8 mouse cellular contexts compared by ENCODE assay signal in the genomic region with DNA sequence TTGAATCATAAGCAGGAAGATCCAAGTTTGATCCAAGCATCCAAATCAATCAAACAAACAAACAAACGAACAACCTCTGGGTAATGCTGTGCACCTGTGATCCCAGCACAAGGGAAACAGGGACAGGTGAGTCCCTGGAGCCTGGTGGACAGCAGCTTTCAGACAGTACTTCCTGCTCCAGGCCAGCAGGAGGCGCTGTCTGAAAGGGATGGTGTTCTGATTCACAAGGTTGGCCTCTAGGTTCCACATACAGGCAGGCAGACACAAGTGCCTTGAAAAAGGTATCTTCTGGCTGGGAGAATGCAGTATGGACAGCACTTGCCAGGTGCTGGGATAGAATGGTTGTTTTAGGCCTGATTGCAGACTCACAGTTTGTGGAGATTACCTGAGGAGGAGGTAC. TPM values are rescaled to one million over a fixed set of nuclear protein-coding genes. Genes with fewer than 3 reads are reported as not detected.
DNase-seq lines count a peak whose midpoint lies in the region; ATAC-seq and TF ChIP-seq lines count a peak whose summit lies in the region.

No protein-coding gene starts in this region.

- DNase-seq in cerebellum, postnatal 10 days, result peak; percentile 53 to 55
- no peak for DNase-seq in cerebellum, adult 8-10 months
- DNase-seq in ovary, postnatal 10 days (ENCODE audit: low spot score), result peak; percentile 6
- DNase-seq in ovary, adult 18-20 months (ENCODE audit: low spot score), result no peak
- DNase-seq in embryo, embryonic 10.5 days (ENCODE audit: low spot score), result peak; percentile 64
- DNase-seq in kidney, adult 9 months, result peak; percentile 24
- DNase-seq in thymus, adult 2 months, result peak; percentile 57

- 7% methylated on average over 2 of the region's 2 CpGs for WGBS in thymus, adult 2 months

- no peak overlapping the region for H3K4me3 ChIP-seq in thymus, adult 2 months (ENCODE audit: control insufficient read depth, insufficient read depth, low read length)

- TF ChIP-seq POLR2A in thymus, adult 2 months (IDR thresholded peaks at IDR 0.05; ENCODE audit: control insufficient read depth, extremely low read depth, insufficient read depth, low read length, poor library complexity), result no peak

- H3K27me3 ChIP-seq in thymus, adult 2 months (ENCODE audit: control insufficient read depth, insufficient read depth, low read length), result no peaks in the 10 kb centered on the region

- peak; percentile 53; the same call in 1 of the 2 replicates for ATAC-seq in monocyte, adult 5-6 weeks (replicated peaks; ENCODE audit: insufficient number of reproducible peaks, low FRiP score, low TSS enrichment, poor library complexity, severe bottlenecking)

- no peaks in the 10 kb centered on the region for H3K4me1 ChIP-seq in thymus, adult 2 months (replicated peaks; ENCODE audit: control insufficient read depth, insufficient read depth, low read length)

- no peaks in the 10 kb centered on the region for H3K36me3 ChIP-seq in thymus, adult 2 months (ENCODE audit: control insufficient read depth, insufficient read depth, low read length)

- TF ChIP-seq CTCF in thymus, adult 2 months (IDR thresholded peaks at IDR 0.05; ENCODE audit: borderline replicate concordance, control insufficient read depth, extremely low read depth, insufficient read depth, low read length, poor library complexity), result peak; percentile 87; the same call in 1 of the 2 replicates

- no peak overlapping the region for H3K27ac ChIP-seq in thymus, adult 2 months (ENCODE audit: control insufficient read depth, insufficient read depth, low read length)

RNA-seq across cellular contexts. Expression of a gene that starts 40.3 kb away (rescaled TPM):
- total RNA-seq in monocyte, adult 5-6 weeks (2017), result 212 to 270 TPM (median 222 TPM) in 3 replicates
- polyA plus RNA-seq in thymus, adult 2 months (2012; rRNA removed), result 37.6 and 47.0 TPM in 2 replicates

Comparison
In these comparisons a context has a peak if more than half of its experiments do, and no peak if none do; other contexts are left out.
1. DNase-seq: peak in cerebellum, postnatal 10 days (2 of 2), ovary, postnatal 10 days (single experiment), embryo, embryonic 10.5 days (single experiment), kidney, adult 9 months (single experiment) and thymus, adult 2 months (single experiment); none in cerebellum, adult 8-10 months (single experiment) and ovary, adult 18-20 months (single experiment).